Mouse (Mus musculus) heart, embryonic 10.5 days (tissue): ENCODE results near the gene Tmem19. TPM values are rescaled to one million over a fixed set of nuclear protein-coding genes. Genes with fewer than 3 reads are reported as not detected.
A peak's percentile ranks its signal among the peaks of the same experiment; 100 is the strongest.

ENCODE experiments used
- DNase-seq: peaks from one replicate; pipeline ENCODE4 v3.0.0-alpha.2; 2017; ENCODE audit warnings: low spot score
- H3K27ac ChIP-seq: fragments of 300-500 bp; sonication (generic); 2 replicates; pipeline ENCODE4 v1.5.1; 2016; ENCODE audit warnings: mild to moderate bottlenecking
- H3K27me3 ChIP-seq: fragments of 300-500 bp; sonication (generic); 2 replicates; pipeline ENCODE4 v1.6.1; 2016; ENCODE audit warnings: mild to moderate bottlenecking; ENCODE audit not compliant: poor library complexity, insufficient read depth, severe bottlenecking
- H3K36me3 ChIP-seq: fragments of 300-500 bp; sonication (generic); 2 replicates; pipeline ENCODE4 v1.6.1; 2016; ENCODE audit warnings: mild to moderate bottlenecking, moderate library complexity
- H3K4me1 ChIP-seq: fragments of 300-500 bp; sonication (generic); 2 replicates; pipeline ENCODE4 v1.6.1; 2016; ENCODE audit warnings: mild to moderate bottlenecking
- H3K4me3 ChIP-seq: fragments of 300-500 bp; sonication (generic); 2 replicates; pipeline ENCODE4 v1.5.1; 2016; ENCODE audit warnings: mild to moderate bottlenecking, moderate library complexity
- H3K9me3 ChIP-seq: fragments of 300-500 bp; sonication (generic); 2 replicates; pipeline ENCODE4 v1.6.1; 2016; ENCODE audit warnings: mild to moderate bottlenecking, moderate library complexity
- WGBS: fragments of 180-500 bp; shearing (Covaris S2); methylation state at CpG from one replicate; pipeline ENCODE4 v1.1.7; 2016; 5-methylcytosine and 5-hydroxymethylcytosine counted together
- polyA plus RNA-seq: library from polyadenylated mRNA; unstranded; fragments of >200 nt; fragmentation: Nextera tagmentation; extraction: Ambion mirVana; gene quantifications from 2 replicates; pipeline ENCODE4 v1.2.1, GENCODE M21; 2016

The Tmem19 gene
- 24.1 and 25.9 TPM in 2 replicates for polyA plus RNA-seq

- Histone ChIP-seq H3K9me3 (no peaks in the 10 kb centered on the region), H3K27ac (peak within 1 kb of the TSS; percentile 92), H3K4me1 (peaks cover 16% of the 10 kb centered on the region), H3K36me3 (0 out of 2 replicates have a peak, but pooled peaks cover 2% of the 10 kb centered on the region), H3K4me3 (peak within 1 kb of the TSS; percentile 67), H3K27me3 (no peaks in the 10 kb centered on the region)
- DNase-seq, result peak; percentile 98
- WGBS, result under 1% methylated on average over 53 of the region's 58 CpGs
These were observed at the start of gene Tmem19 for GRCm38 (mm10) chr10:115361840-115362622. TSS of gene Tmem19 (minus strand) at chr10:115362501.

DNA sequence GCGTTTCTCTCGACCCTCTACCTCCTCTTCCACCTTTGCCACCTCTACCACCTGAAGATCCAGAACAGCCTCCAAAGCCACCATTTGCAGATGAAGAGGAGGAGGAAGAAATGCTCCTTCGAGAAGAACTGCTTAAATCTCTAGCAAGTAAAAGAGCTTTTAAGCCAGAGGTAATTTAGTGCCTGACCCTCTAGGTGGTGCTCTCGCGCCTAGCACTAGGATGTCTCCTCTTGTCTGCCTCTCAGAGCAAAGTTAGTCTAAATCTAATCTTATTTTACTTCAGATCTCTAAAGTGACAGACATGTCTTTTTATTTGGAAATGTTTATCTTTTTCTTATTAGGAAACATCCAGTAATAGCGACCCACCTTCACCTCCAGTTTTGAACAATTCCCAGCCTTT, 44.1 kb upstream of the Tmem19 start:
- Histone ChIP-seq H3K27ac (no peak overlapping the region), H3K9me3 (no peaks in the 10 kb centered on the region), H3K4me3 (no peak overlapping the region), H3K36me3 (peaks cover 89% of the 10 kb centered on the region), H3K4me1 (no peaks in the 10 kb centered on the region), H3K27me3 (no peaks in the 10 kb centered on the region)
- WGBS, result 74% methylated on average over 6 of the region's 6 CpGs
- no peak for DNase-seq

- no peak for DNase-seq
- 89% methylated on average over 1 of the region's 1 CpGs for WGBS
- H3K9me3 ChIP-seq, result no peaks in the 10 kb centered on the region
These were observed 29.6 kb upstream of the Tmem19 start for GRCm38 (mm10) chr10:115391896-115392295.

DNA sequence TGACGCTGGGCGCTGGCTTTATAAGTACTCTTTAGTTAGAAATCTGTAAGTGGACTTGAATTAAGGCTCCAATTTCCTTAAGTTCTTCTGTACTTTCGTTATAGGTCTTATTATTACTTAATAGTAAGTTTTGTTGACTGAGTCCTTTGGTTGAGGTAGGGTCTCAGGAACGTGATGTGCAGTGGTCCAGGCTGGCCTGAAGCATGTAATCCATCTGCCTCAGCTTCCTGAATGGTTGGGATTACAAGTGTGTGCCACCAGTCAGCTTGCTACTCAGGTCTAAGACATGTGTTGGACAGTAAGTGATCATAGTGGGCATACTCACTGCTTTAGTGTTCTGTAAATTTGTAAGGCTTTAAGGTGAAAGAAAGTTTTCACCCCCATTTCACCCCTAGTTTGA, 28.8 kb upstream of the Tmem19 start:
- DNase-seq, result no peak
- Histone ChIP-seq H3K27me3 (no peaks in the 10 kb centered on the region), H3K27ac (no peak overlapping the region), H3K9me3 (no peaks in the 10 kb centered on the region), H3K4me3 (no peak overlapping the region), H3K36me3 (peaks cover 51% of the 10 kb centered on the region), H3K4me1 (peaks cover 4% of the 10 kb centered on the region; the same call in 1 of the 2 replicates)
- WGBS, result 95% methylated on average over 4 of the region's 4 CpGs

More at GRCm38 (mm10) chr10:115391896-115392295, 29.6 kb upstream of the Tmem19 start:
- no peak overlapping the region for H3K4me3 ChIP-seq
- H3K4me1 ChIP-seq, result no peaks in the 10 kb centered on the region
- no peak overlapping the region for H3K27ac ChIP-seq
- no peaks in the 10 kb centered on the region for H3K27me3 ChIP-seq
- peaks cover 51% of the 10 kb centered on the region for H3K36me3 ChIP-seq

- Histone ChIP-seq H3K4me1 (peaks cover 7% of the 10 kb centered on the region; the same call in 1 of the 2 replicates), H3K27ac (no peak overlapping the region), H3K4me3 (no peak overlapping the region), H3K27me3 (no peaks in the 10 kb centered on the region), H3K36me3 (peaks cover 27% of the 10 kb centered on the region), H3K9me3 (no peaks in the 10 kb centered on the region)
- DNase-seq, result no peak
- WGBS, result 93% methylated on average over 3 of the region's 3 CpGs
These were observed 25.6 kb upstream of the Tmem19 start for GRCm38 (mm10) chr10:115387891-115388290.

- WGBS, result under 1% methylated on average over 97 of the region's 101 CpGs
- peak; percentile 85 for DNase-seq
- Histone ChIP-seq H3K4me1 (peaks cover 22% of the 10 kb centered on the region; the same call in 1 of the 2 replicates), H3K27ac (peak overlapping the region; percentile 96), H3K27me3 (no peaks in the 10 kb centered on the region), H3K4me3 (peak overlapping the region; percentile 96), H3K9me3 (no peaks in the 10 kb centered on the region), H3K36me3 (peaks cover 13% of the 10 kb centered on the region)
These were observed 23.0 kb upstream of the Tmem19 start for GRCm38 (mm10) chr10:115385018-115386002.

DNA sequence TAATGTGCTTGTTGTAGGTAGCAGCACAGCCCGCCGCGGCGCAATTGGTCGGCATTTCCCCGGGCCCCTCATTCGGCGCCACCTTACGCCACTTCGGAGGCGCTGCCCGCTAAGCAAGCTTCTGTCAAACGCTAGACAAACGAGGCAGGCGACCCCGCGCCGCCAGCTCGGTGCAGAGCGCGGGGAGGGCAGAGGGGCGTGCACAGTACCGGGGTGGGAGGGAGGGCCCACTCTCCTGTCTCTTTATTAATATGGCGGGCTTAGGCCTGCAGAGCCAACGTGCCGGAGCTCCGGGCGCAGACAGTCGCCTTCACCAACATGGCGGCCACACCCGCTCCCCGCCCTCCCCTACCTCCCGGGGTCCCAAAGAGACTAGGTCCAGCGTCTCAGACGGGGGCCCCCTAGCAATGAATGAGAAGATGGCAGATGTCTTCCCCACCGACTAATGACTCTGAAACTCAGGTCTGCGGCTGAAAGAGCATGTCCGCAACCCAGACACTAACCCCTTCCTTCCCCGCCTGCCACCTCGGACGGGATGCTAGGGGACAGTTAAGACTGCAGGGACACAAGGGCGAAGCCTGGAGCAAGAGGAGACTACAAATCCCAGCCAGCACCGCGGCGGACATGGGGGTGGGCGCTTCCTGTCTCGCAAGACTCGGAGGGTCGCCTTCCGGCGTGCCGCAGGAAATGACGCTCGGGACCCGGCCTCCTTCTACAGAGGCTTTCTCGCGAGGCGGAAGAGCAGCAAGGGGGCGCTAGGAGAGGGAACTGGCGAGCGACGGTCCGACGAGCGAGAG, 22.1 kb upstream of the Tmem19 start, which contains the start of the genes Thap2 and Zfc3h1:
Gene Thap2, minus strand, starts transcription at position 223 of the 797 bp plus-strand sequence.
Gene Zfc3h1, plus strand, starts transcription at position 739 of the 797 bp plus-strand sequence.
- Histone ChIP-seq H3K36me3 (peaks cover 10% of the 10 kb centered on the region), H3K27me3 (no peaks in the 10 kb centered on the region), H3K27ac (peak within 1 kb of the TSS; percentile 96), H3K4me3 (peak within 1 kb of the TSS; percentile 96), H3K4me1 (peaks cover 22% of the 10 kb centered on the region; the same call in 1 of the 2 replicates), H3K9me3 (no peaks in the 10 kb centered on the region)
- WGBS, result under 1% methylated on average over 65 of the region's 65 CpGs
- peak; percentile 99 for DNase-seq

DNA sequence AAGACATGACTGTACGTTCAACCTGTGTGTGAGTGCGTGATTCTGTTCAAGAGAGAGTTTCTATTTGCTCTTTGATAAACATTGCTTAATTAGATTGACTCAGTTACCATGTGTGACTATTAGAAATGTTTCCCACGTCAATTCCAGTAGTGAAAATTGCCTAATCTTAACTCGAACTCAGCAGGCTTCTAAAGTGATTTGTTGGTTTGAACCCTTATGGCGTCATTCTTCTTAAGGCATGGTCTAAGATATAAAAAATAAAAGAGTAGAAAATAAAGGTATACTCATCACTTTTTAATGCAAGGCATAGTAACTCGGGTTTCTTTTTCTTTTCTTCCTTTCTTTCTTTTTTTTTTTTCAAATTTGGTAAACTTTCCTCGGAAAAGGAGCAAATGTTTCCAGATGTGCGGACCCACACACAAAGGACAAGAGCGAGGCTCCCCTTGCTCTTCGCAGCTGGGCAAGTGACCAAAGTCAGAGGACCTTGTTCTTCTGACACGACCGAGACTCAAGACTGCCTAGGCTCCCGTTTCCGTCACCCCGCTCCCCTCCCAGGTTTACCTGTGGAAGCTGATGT, 21.4 kb upstream of the Tmem19 start:
- H3K4me3 ChIP-seq, result peak overlapping the region; percentile 96
- DNase-seq, result no peak
- H3K27ac ChIP-seq, result peak overlapping the region; percentile 96
- 0 out of 2 replicates have a peak, but pooled peaks cover 5% of the 10 kb centered on the region for H3K36me3 ChIP-seq
- H3K9me3 ChIP-seq, result no peaks in the 10 kb centered on the region
- WGBS, result 5% methylated on average over 15 of the region's 15 CpGs
- peaks cover 22% of the 10 kb centered on the region; the same call in 1 of the 2 replicates for H3K4me1 ChIP-seq
- H3K27me3 ChIP-seq, result no peaks in the 10 kb centered on the region

- peaks cover 22% of the 10 kb centered on the region; the same call in 1 of the 2 replicates for H3K4me1 ChIP-seq
- no peaks in the 10 kb centered on the region for H3K9me3 ChIP-seq
- H3K4me3 ChIP-seq, result peak overlapping the region; percentile 96
- H3K27ac ChIP-seq, result peak overlapping the region; percentile 96
- WGBS, result 59% methylated on average over 12 of the region's 12 CpGs
- no peaks in the 10 kb centered on the region for H3K27me3 ChIP-seq
- H3K36me3 ChIP-seq, result 0 out of 2 replicates have a peak, but pooled peaks cover 5% of the 10 kb centered on the region
- no peak for DNase-seq
These were observed 20.7 kb upstream of the Tmem19 start for GRCm38 (mm10) chr10:115382846-115383643.

GRCm38 (mm10) chr10:115381506-115382084, 19.3 kb upstream of the Tmem19 start:
- Histone ChIP-seq H3K4me1 (peaks cover 20% of the 10 kb centered on the region; the same call in 1 of the 2 replicates), H3K4me3 (no peak overlapping the region), H3K36me3 (0 out of 2 replicates have a peak, but pooled peaks cover 5% of the 10 kb centered on the region), H3K27me3 (no peaks in the 10 kb centered on the region), H3K27ac (no peak overlapping the region), H3K9me3 (no peaks in the 10 kb centered on the region)
- no peak for DNase-seq
- 41% methylated on average over 2 of the region's 2 CpGs for WGBS

GRCm38 (mm10) chr10:115363151-115363550, 850 bp upstream of the Tmem19 start:
- Histone ChIP-seq H3K4me1 (peaks cover 19% of the 10 kb centered on the region), H3K9me3 (no peaks in the 10 kb centered on the region), H3K4me3 (peak overlapping the region; percentile 67; the same call in 1 of the 2 replicates), H3K36me3 (no peaks in the 10 kb centered on the region), H3K27me3 (no peaks in the 10 kb centered on the region), H3K27ac (peak overlapping the region; percentile 92)
- DNase-seq, result no peak
- WGBS, result 65% methylated on average over 4 of the region's 4 CpGs
